Mouse (Mus musculus) forebrain, postnatal 0 days (tissue): ENCODE data around the gene Cd300lf. TPM values are rescaled to one million over a fixed set of nuclear protein-coding genes. Genes with fewer than 3 reads are reported as not detected.
A peak's percentile ranks its signal among the peaks of the same experiment; 100 is the strongest.

ENCODE experiments used
- ATAC-seq: fragments of 200-750 bp; cut with Nextera tagmentation; 2 replicates; pipeline ENCODE4 v1.8.0; 2017; ENCODE audit warnings: mild to moderate bottlenecking, moderate library complexity
- DNase-seq: peaks from one replicate; pipeline ENCODE4 v3.0.0-alpha.2; 2015
- H3K27ac ChIP-seq: fragments of 300-500 bp; sonication (generic); 2 replicates; pipeline ENCODE4 v1.5.1; 2014; ENCODE audit warnings: low read depth, mild to moderate bottlenecking, antibody characterized with exemption, low read length, moderate library complexity, mixed read lengths
- H3K27me3 ChIP-seq: fragments of 300-500 bp; sonication (generic); 2 replicates; pipeline ENCODE4 v1.6.1; 2014; ENCODE audit warnings: mild to moderate bottlenecking, low read length, mixed read lengths; ENCODE audit not compliant: insufficient read depth
- H3K36me3 ChIP-seq: fragments of 300-500 bp; sonication (generic); 2 replicates; pipeline ENCODE4 v1.6.1; 2014; ENCODE audit warnings: mild to moderate bottlenecking, moderate library complexity; ENCODE audit not compliant: insufficient read depth
- H3K4me1 ChIP-seq: fragments of 300-500 bp; sonication (generic); 2 replicates; pipeline ENCODE4 v1.6.1; 2014; ENCODE audit warnings: antibody characterized with exemption; ENCODE audit not compliant: insufficient read depth
- H3K4me2 ChIP-seq: fragments of 300-500 bp; sonication (generic); 2 replicates; pipeline ENCODE4 v1.6.1; 2014; ENCODE audit warnings: low read depth, mild to moderate bottlenecking, moderate library complexity
- H3K4me3 ChIP-seq: fragments of 300-500 bp; sonication (generic); 2 replicates; pipeline ENCODE4 v1.5.1; 2014; ENCODE audit warnings: low read depth, low read length, mixed read lengths
- H3K9ac ChIP-seq: fragments of 300-500 bp; sonication (generic); 2 replicates; pipeline ENCODE4 v1.6.1; 2014; ENCODE audit warnings: mild to moderate bottlenecking
- H3K9me3 ChIP-seq: fragments of 300-500 bp; sonication (generic); 2 replicates; pipeline ENCODE4 v1.6.1; 2016; ENCODE audit warnings: low read length
- CTCF ChIP-seq: sonication (generic); IDR thresholded peaks from 2 replicates; pipeline ENCODE4 v1.5.1; 2016; ENCODE audit warnings: antibody characterized with exemption, control low read depth, low read depth
- WGBS: fragments of 180-500 bp; shearing (Covaris S2); extraction: QIAGEN DNeasy Blood & Tissue Kit; methylation state at CpG from one replicate; pipeline ENCODE4 v1.1.7; 2014; 5-methylcytosine and 5-hydroxymethylcytosine counted together
- polyA plus RNA-seq: library from polyadenylated mRNA; unstranded; fragments of >200 nt; fragmentation: Nextera tagmentation; extraction: Ambion mirVana; gene quantifications from 2 replicates; pipeline ENCODE4 v1.2.1, GENCODE M21; 2015
- total RNA-seq: library from RNA; depleted of rRNA; stranded (reverse); fragments of >200 nt; gene quantifications from 2 replicates; pipeline ENCODE4 v1.2.3, GENCODE M21; 2014

Gene Cd300lf
- total and polyA plus RNA-seq, 2 experiments from 2014 or later = 0.18 to 0.24 TPM

- no peak for DNase-seq
- WGBS = 83% methylated on average over 5 of the region's 5 CpGs
- H3K9me3 ChIP-seq = no peaks in the 10 kb centered on the region
- H3K27me3 ChIP-seq = no peaks in the 10 kb centered on the region
- H3K27ac ChIP-seq = no peak overlapping the region
- no peaks in the 10 kb centered on the region for H3K36me3 ChIP-seq
- ATAC-seq = no peak
- H3K9ac ChIP-seq = no peak overlapping the region
- no peak overlapping the region for H3K4me3 ChIP-seq
- TF ChIP-seq CTCF = no peak
- H3K4me1 ChIP-seq = no peaks in the 10 kb centered on the region
- H3K4me2 ChIP-seq = no peak overlapping the region
These were observed 33.7 kb downstream of the Cd300lf start for GRCm38 (mm10) chr11:115100032-115100621.

GRCm38 (mm10) chr11:115099241-115099840 is 34.5 kb downstream of the Cd300lf start:
- Histone ChIP-seq H3K4me1 (no peaks in the 10 kb centered on the region), H3K9me3 (no peaks in the 10 kb centered on the region), H3K4me3 (no peak overlapping the region), H3K27me3 (no peaks in the 10 kb centered on the region), H3K9ac (no peak overlapping the region), H3K27ac (no peak overlapping the region), H3K4me2 (no peak overlapping the region), H3K36me3 (no peaks in the 10 kb centered on the region)
- TF ChIP-seq CTCF = no peak
- DNase-seq (no peak), ATAC-seq (no peak)
- 79% methylated on average over 16 of the region's 16 CpGs for whole genome bisulfite sequencing

- ATAC-seq = peak; percentile 86
These were observed 35.4 kb downstream of the Cd300lf start for GRCm38 (mm10) chr11:115098203-115098932.

GRCm38 (mm10) chr11:115092140-115092539 is 41.7 kb downstream of the Cd300lf start:
- H3K4me2 ChIP-seq = peak overlapping the region; percentile 47
- H3K27ac ChIP-seq = no peak overlapping the region
- no peak for TF ChIP-seq CTCF
- H3K9ac ChIP-seq = no peak overlapping the region
- peak overlapping the region; percentile 22; the same call in 1 of the 2 replicates for H3K4me3 ChIP-seq
- no peaks in the 10 kb centered on the region for H3K9me3 ChIP-seq
- ATAC-seq (no peak), DNase-seq (no peak)
- WGBS = 15% methylated on average over 4 of the region's 4 CpGs
- no peaks in the 10 kb centered on the region for H3K36me3 ChIP-seq
- H3K4me1 ChIP-seq = peaks cover 4% of the 10 kb centered on the region; the same call in 1 of the 2 replicates
- peaks cover 13% of the 10 kb centered on the region for H3K27me3 ChIP-seq

More at GRCm38 (mm10) chr11:115098203-115098932, 35.4 kb downstream of the Cd300lf start:
- 59% methylated on average over 10 of the region's 10 CpGs for whole genome bisulfite sequencing
- no peak overlapping the region for H3K4me3 ChIP-seq
- H3K27me3 ChIP-seq = no peaks in the 10 kb centered on the region
- no peak for TF ChIP-seq CTCF
- no peak overlapping the region for H3K9ac ChIP-seq
- H3K36me3 ChIP-seq = no peaks in the 10 kb centered on the region
- H3K4me2 ChIP-seq = no peak overlapping the region
- H3K4me1 ChIP-seq = no peaks in the 10 kb centered on the region
- peak overlapping the region; percentile 21; the same call in 1 of the 2 replicates for H3K27ac ChIP-seq
- DNase-seq = peak; percentile 60
- H3K9me3 ChIP-seq = no peaks in the 10 kb centered on the region

GRCm38 (mm10) chr11:115091362-115091901 is 42.4 kb downstream of the Cd300lf start, which contains the start of gene Rab37:
Gene Rab37, plus strand, starts transcription at chr11:115091431.
- WGBS = under 1% methylated on average over 36 of the region's 36 CpGs
- Histone ChIP-seq H3K4me1 (peaks cover 4% of the 10 kb centered on the region; the same call in 1 of the 2 replicates), H3K27me3 (peaks cover 13% of the 10 kb centered on the region), H3K36me3 (no peaks in the 10 kb centered on the region), H3K4me2 (peak within 1 kb of the TSS; percentile 47), H3K27ac (no peak within 1 kb of the TSS), H3K9ac (0 out of 2 replicates have a peak within 1 kb of the TSS, but pooled peaks have one; percentile 18), H3K9me3 (no peaks in the 10 kb centered on the region), H3K4me3 (peak within 1 kb of the TSS; percentile 22)
- ATAC-seq = no peak
- DNase-seq = no peak
- no peak for TF ChIP-seq CTCF

GRCm38 (mm10) chr11:115089853-115090252 is 43.9 kb downstream of the Cd300lf start:
- Histone ChIP-seq H3K27me3 (peaks cover 13% of the 10 kb centered on the region), H3K4me2 (no peak overlapping the region), H3K9ac (no peak overlapping the region), H3K4me1 (peaks cover 4% of the 10 kb centered on the region; the same call in 1 of the 2 replicates), H3K9me3 (no peaks in the 10 kb centered on the region), H3K4me3 (no peak overlapping the region), H3K27ac (no peak overlapping the region), H3K36me3 (no peaks in the 10 kb centered on the region)
- 69% methylated on average over 6 of the region's 6 CpGs for WGBS
- ATAC-seq = no peak
- peak; percentile 51 for TF ChIP-seq CTCF
- DNase-seq = no peak

GRCm38 (mm10) chr11:115086213-115086612 is 47.6 kb downstream of the Cd300lf start:
- no peaks in the 10 kb centered on the region for H3K36me3 ChIP-seq

More at GRCm38 (mm10) chr11:115086213-115086612, 47.6 kb downstream of the Cd300lf start:
- H3K4me3 ChIP-seq = no peak overlapping the region
- no peak for DNase-seq
- H3K27ac ChIP-seq = no peak overlapping the region
- no peak for TF ChIP-seq CTCF
- H3K4me2 ChIP-seq = no peak overlapping the region
- H3K9ac ChIP-seq = no peak overlapping the region
- ATAC-seq = no peak
- WGBS = 69% methylated on average over 7 of the region's 7 CpGs
- no peaks in the 10 kb centered on the region; the same call in 1 of the 2 replicates for H3K4me1 ChIP-seq
- peaks cover 3% of the 10 kb centered on the region; the same call in 1 of the 2 replicates for H3K27me3 ChIP-seq
- no peaks in the 10 kb centered on the region for H3K9me3 ChIP-seq
